Mouse (Mus musculus) testis, adult 2 months (tissue): ENCODE measurements around the gene Cdc73.

Experiments used
- CTCF ChIP-seq: fragments of 200-500 bp; IDR thresholded peaks from 2 replicates; pipeline ENCODE4 v1.5.1; 2012; ENCODE audit warnings: low read depth, mild to moderate bottlenecking, inconsistent platforms, low read length, moderate library complexity; ENCODE audit not compliant: control insufficient read depth, insufficient read depth, insufficient replicate concordance
- POLR2A ChIP-seq: fragments of 200-500 bp; IDR thresholded peaks from 2 replicates; pipeline ENCODE4 v1.6.1; 2012; ENCODE audit warnings: low read depth, mild to moderate bottlenecking, inconsistent platforms, low read length, moderate library complexity; ENCODE audit not compliant: control insufficient read depth

DNA sequence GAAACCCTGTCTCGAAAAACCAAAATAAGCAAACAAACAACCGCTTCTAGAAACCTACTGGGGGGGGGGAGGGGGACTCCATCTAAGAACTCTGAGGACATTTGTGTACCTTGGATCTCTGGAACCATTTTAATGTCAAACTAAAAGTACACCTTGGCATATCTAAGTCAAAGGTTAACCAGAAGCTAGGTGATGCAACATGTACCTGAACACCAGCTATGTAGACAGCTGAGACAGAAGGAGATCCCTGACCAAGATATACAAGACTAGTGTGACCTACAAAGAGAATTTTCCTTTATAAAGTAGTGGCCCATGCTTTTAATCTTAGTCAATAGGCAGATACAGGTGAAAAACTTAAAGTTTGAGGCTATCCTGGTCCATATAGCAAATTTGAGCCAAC lies 39.5 kb downstream of the Cdc73 start:
- no peak for TF ChIP-seq CTCF
- no peak for TF ChIP-seq POLR2A
